Mouse (Mus musculus) bone marrow macrophage, adult 2 months (primary cell): Measurements from ENCODE around the gene Bpi.

Experiments used
- CTCF ChIP-seq: IDR thresholded peaks from 2 replicates; pipeline ENCODE4 v1.5.1; 2012; ENCODE audit warnings: low read depth, mild to moderate bottlenecking, low read length, moderate library complexity
- POLR2A ChIP-seq: IDR thresholded peaks from 2 replicates; pipeline ENCODE4 v1.6.1; 2012; ENCODE audit warnings: mild to moderate bottlenecking, low read depth, low read length, borderline replicate concordance

DNA sequence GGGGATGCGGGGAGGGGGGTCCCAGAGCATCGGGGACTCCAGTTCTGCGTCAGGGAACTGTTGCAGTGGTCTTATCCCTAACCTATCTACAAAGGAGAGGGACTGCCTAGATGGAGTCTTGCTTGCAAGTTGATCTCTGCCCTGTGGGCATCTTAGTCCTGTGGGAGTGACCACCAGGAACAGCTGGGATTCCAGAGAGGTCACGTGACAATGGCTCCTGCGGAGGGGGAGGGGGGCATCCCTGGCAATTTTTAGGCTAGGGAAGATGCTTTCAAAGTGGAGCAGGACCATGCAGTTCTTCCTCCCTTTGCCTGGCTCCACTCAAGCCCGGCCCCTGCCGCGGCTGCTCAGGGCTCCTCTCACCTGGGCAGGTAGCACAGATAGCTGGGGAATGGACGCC, 48.1 kb upstream of the Bpi start:
- no peak for TF ChIP-seq CTCF
- no peak for TF ChIP-seq POLR2A
